Mouse (Mus musculus): ENCODE measurements around the gene Slc25a48. TPM values are rescaled to one million over a fixed set of nuclear protein-coding genes. Genes with fewer than 3 reads are reported as not detected.
A peak's percentile ranks its signal among the peaks of the same experiment; 100 is the strongest.

The Slc25a48 gene
- polyA plus RNA-seq, 1 experiment from 2014 or later = 0.42 TPM

GRCm38 (mm10) chr13:56426365-56426764, 11.8 kb upstream of the Slc25a48 start, which contains the start of gene Gm3045:
Gene Gm3045, plus strand, starts transcription at chr13:56426594.
- Histone ChIP-seq H3K4me3 (no peak within 1 kb of the TSS), H3K4me2 (no peak within 1 kb of the TSS), H3K27ac (no peak within 1 kb of the TSS), H3K36me3 (no peaks in the 10 kb centered on the region), H3K9me3 (no peaks in the 10 kb centered on the region), H3K4me1 (peaks cover 28% of the 10 kb centered on the region), H3K9ac (no peak within 1 kb of the TSS), H3K27me3 (no peaks in the 10 kb centered on the region; the same call in 1 of the 2 replicates)
- 71% methylated on average over 4 of the region's 4 CpGs for WGBS
- ATAC-seq (ENCODE audit: insufficient number of reproducible peaks, insufficient read depth, low FRiP score, low TSS enrichment, low read depth) = no peak

GRCm38 (mm10) chr13:56428724-56429500, 9.2 kb upstream of the Slc25a48 start:
- ATAC-seq (ENCODE audit: insufficient number of reproducible peaks, insufficient read depth, low FRiP score, low TSS enrichment, low read depth) = peak; percentile 67
- Histone ChIP-seq H3K4me3 (no peak overlapping the region), H3K27ac (no peak overlapping the region), H3K9ac (no peak overlapping the region), H3K4me1 (peaks cover 22% of the 10 kb centered on the region), H3K27me3 (no peaks in the 10 kb centered on the region; the same call in 1 of the 2 replicates), H3K36me3 (no peaks in the 10 kb centered on the region), H3K4me2 (no peak overlapping the region; the same call in 1 of the 2 replicates), H3K9me3 (no peaks in the 10 kb centered on the region)
- WGBS = 28% methylated on average over 16 of the region's 16 CpGs

GRCm38 (mm10) chr13:56432496-56432895, 5.7 kb upstream of the Slc25a48 start:
- no peak for ATAC-seq (ENCODE audit: insufficient number of reproducible peaks, insufficient read depth, low FRiP score, low TSS enrichment, low read depth)
- no peaks in the 10 kb centered on the region for H3K36me3 ChIP-seq
- H3K27me3 ChIP-seq = peaks cover 30% of the 10 kb centered on the region
- no peak overlapping the region for H3K4me2 ChIP-seq
- H3K9ac ChIP-seq = no peak overlapping the region
- no peak overlapping the region for H3K27ac ChIP-seq
- peaks cover 41% of the 10 kb centered on the region for H3K4me1 ChIP-seq
- no peaks in the 10 kb centered on the region for H3K9me3 ChIP-seq
- 86% methylated on average over 11 of the region's 12 CpGs for WGBS
- H3K4me3 ChIP-seq = no peak overlapping the region

GRCm38 (mm10) chr13:56433466-56433865, 4.7 kb upstream of the Slc25a48 start:
- Histone ChIP-seq H3K27me3 (peaks cover 40% of the 10 kb centered on the region), H3K4me2 (peak overlapping the region; percentile 30; the same call in 1 of the 2 replicates), H3K4me1 (peaks cover 48% of the 10 kb centered on the region), H3K9me3 (no peaks in the 10 kb centered on the region), H3K4me3 (no peak overlapping the region), H3K36me3 (no peaks in the 10 kb centered on the region), H3K27ac (no peak overlapping the region), H3K9ac (0 out of 2 replicates have a peak overlapping the region, but pooled peaks have one; percentile 16)
- WGBS = 12% methylated on average over 10 of the region's 10 CpGs
- no peak for ATAC-seq (ENCODE audit: insufficient number of reproducible peaks, insufficient read depth, low FRiP score, low TSS enrichment, low read depth)

- no peak overlapping the region for H3K4me2 ChIP-seq
- peaks cover 46% of the 10 kb centered on the region for H3K4me1 ChIP-seq
- 80% methylated on average over 9 of the region's 9 CpGs for WGBS
- H3K27ac ChIP-seq = no peak overlapping the region
- no peaks in the 10 kb centered on the region for H3K9me3 ChIP-seq
- H3K27me3 ChIP-seq = peaks cover 49% of the 10 kb centered on the region
- no peak overlapping the region for H3K4me3 ChIP-seq
- ATAC-seq (ENCODE audit: insufficient number of reproducible peaks, insufficient read depth, low FRiP score, low TSS enrichment, low read depth) = no peak
- H3K36me3 ChIP-seq = no peaks in the 10 kb centered on the region
- no peak overlapping the region for H3K9ac ChIP-seq
These were observed 3.8 kb upstream of the Slc25a48 start for GRCm38 (mm10) chr13:56434311-56434751.

- Histone ChIP-seq H3K4me1 (peaks cover 45% of the 10 kb centered on the region), H3K9me3 (no peaks in the 10 kb centered on the region), H3K36me3 (no peaks in the 10 kb centered on the region), H3K27ac (no peak overlapping the region), H3K27me3 (peaks cover 63% of the 10 kb centered on the region), H3K9ac (no peak overlapping the region), H3K4me3 (no peak overlapping the region), H3K4me2 (no peak overlapping the region)
- WGBS = 61% methylated on average over 10 of the region's 10 CpGs
- ATAC-seq (ENCODE audit: insufficient number of reproducible peaks, insufficient read depth, low FRiP score, low TSS enrichment, low read depth) = 0 out of 2 replicates have a peak, but pooled peaks have one; percentile 16
These were observed 2.4 kb upstream of the Slc25a48 start for GRCm38 (mm10) chr13:56435615-56436287.

GRCm38 (mm10) chr13:56443411-56443810, 5.3 kb downstream of the Slc25a48 start:
- H3K4me1 ChIP-seq = peaks cover 5% of the 10 kb centered on the region
- H3K9ac ChIP-seq = no peak overlapping the region
- no peaks in the 10 kb centered on the region for H3K9me3 ChIP-seq
- H3K27ac ChIP-seq = no peak overlapping the region
- H3K4me3 ChIP-seq = no peak overlapping the region
- H3K36me3 ChIP-seq = no peaks in the 10 kb centered on the region
- no peak for ATAC-seq (ENCODE audit: insufficient number of reproducible peaks, insufficient read depth, low FRiP score, low TSS enrichment, low read depth)
- no peak overlapping the region for H3K4me2 ChIP-seq
- WGBS = 75% methylated on average over 7 of the region's 7 CpGs
- H3K27me3 ChIP-seq = peaks cover 28% of the 10 kb centered on the region

- no peak overlapping the region for H3K4me2 ChIP-seq
- H3K4me1 ChIP-seq = 0 out of 2 replicates have a peak, but pooled peaks cover 6% of the 10 kb centered on the region
- ATAC-seq (ENCODE audit: insufficient number of reproducible peaks, insufficient read depth, low FRiP score, low TSS enrichment, low read depth) = no peak
- 91% methylated on average over 3 of the region's 3 CpGs for WGBS
- H3K9ac ChIP-seq = no peak overlapping the region
- H3K4me3 ChIP-seq = no peak overlapping the region
- H3K9me3 ChIP-seq = no peaks in the 10 kb centered on the region
- no peak overlapping the region for H3K27ac ChIP-seq
- H3K27me3 ChIP-seq = peaks cover 21% of the 10 kb centered on the region
- no peaks in the 10 kb centered on the region for H3K36me3 ChIP-seq
These were observed 6.0 kb downstream of the Slc25a48 start for GRCm38 (mm10) chr13:56444112-56444511.

- H3K4me2 ChIP-seq = no peak overlapping the region
- H3K4me3 ChIP-seq = no peak overlapping the region
- WGBS = 86% methylated on average over 6 of the region's 6 CpGs
- no peak for ATAC-seq (ENCODE audit: insufficient number of reproducible peaks, insufficient read depth, low FRiP score, low TSS enrichment, low read depth)
- peaks cover 12% of the 10 kb centered on the region for H3K27me3 ChIP-seq
- H3K9me3 ChIP-seq = no peaks in the 10 kb centered on the region
- H3K4me1 ChIP-seq = peaks cover 13% of the 10 kb centered on the region; the same call in 1 of the 2 replicates
- no peaks in the 10 kb centered on the region for H3K36me3 ChIP-seq
- H3K27ac ChIP-seq = no peak overlapping the region
- H3K9ac ChIP-seq = no peak overlapping the region
These were observed 6.8 kb downstream of the Slc25a48 start for GRCm38 (mm10) chr13:56444996-56445395.

GRCm38 (mm10) chr13:56449239-56450030, 11.3 kb downstream of the Slc25a48 start:
- Histone ChIP-seq H3K27me3 (no peaks in the 10 kb centered on the region), H3K9me3 (no peaks in the 10 kb centered on the region), H3K4me3 (no peak overlapping the region), H3K27ac (no peak overlapping the region; the same call in 1 of the 2 replicates), H3K4me1 (peaks cover 13% of the 10 kb centered on the region; the same call in 1 of the 2 replicates), H3K36me3 (no peaks in the 10 kb centered on the region), H3K9ac (no peak overlapping the region), H3K4me2 (no peak overlapping the region)
- ATAC-seq (ENCODE audit: insufficient number of reproducible peaks, insufficient read depth, low FRiP score, low TSS enrichment, low read depth) = no peak
- 67% methylated on average over 10 of the region's 10 CpGs for WGBS

GRCm38 (mm10) chr13:56450035-56450434, 11.9 kb downstream of the Slc25a48 start:
- 83% methylated on average over 8 of the region's 8 CpGs for WGBS
- Histone ChIP-seq H3K9ac (no peak overlapping the region), H3K27me3 (no peaks in the 10 kb centered on the region), H3K36me3 (no peaks in the 10 kb centered on the region), H3K4me2 (no peak overlapping the region), H3K4me3 (no peak overlapping the region), H3K4me1 (peaks cover 13% of the 10 kb centered on the region; the same call in 1 of the 2 replicates), H3K9me3 (no peaks in the 10 kb centered on the region), H3K27ac (no peak overlapping the region)
- no peak for ATAC-seq (ENCODE audit: insufficient number of reproducible peaks, insufficient read depth, low FRiP score, low TSS enrichment, low read depth)
